Comparison of ENCODE assay signal across 10 mouse cellular contexts in genomic region chr19:29249933-29250332, GRCm38 (mm10). TPM values are rescaled to one million over a fixed set of nuclear protein-coding genes. Genes with fewer than 3 reads are reported as not detected.
DNase-seq lines count a peak whose midpoint lies in the region; ATAC-seq and TF ChIP-seq lines count a peak whose summit lies in the region.
"Had no signal": no experiment of that assay in that cellular context is flagged by ENCODE, and none has a peak within 500 bp of the region (broad histone marks: within the 10 kb centered on the region; RNA-seq: fewer than 3 reads in every experiment).

No protein-coding gene starts in this region.

- H3K9ac ChIP-seq in lung, embryonic 14.5 days, result no peak overlapping the region
- H3K9ac ChIP-seq in forebrain, embryonic 12.5 days, result peak overlapping the region; percentile 95; the same call in 1 of the 2 replicates
- H3K9ac ChIP-seq in liver, embryonic 12.5 days, result no peak overlapping the region; the same call in 1 of the 2 replicates
- H3K9ac ChIP-seq in stomach, embryonic 15.5 days, result 0 out of 2 replicates have a peak overlapping the region, but pooled peaks have one; percentile 77

- H3K36me3 ChIP-seq in lung, embryonic 14.5 days (ENCODE audit: insufficient read depth), result no peaks in the 10 kb centered on the region
- H3K36me3 ChIP-seq in forebrain, embryonic 12.5 days (replicated peaks), result no peaks in the 10 kb centered on the region
- peaks cover 10% of the 10 kb centered on the region for H3K36me3 ChIP-seq in liver, embryonic 12.5 days
- H3K36me3 ChIP-seq in stomach, embryonic 15.5 days, result no peaks in the 10 kb centered on the region

- no peak for ATAC-seq in lung, embryonic 14.5 days (ENCODE audit: insufficient read depth)
- ATAC-seq in forebrain, embryonic 12.5 days (ENCODE audit: low FRiP score), result no peak
- no peak for ATAC-seq in liver, embryonic 12.5 days
- ATAC-seq in stomach, embryonic 15.5 days (ENCODE audit: insufficient read depth, low FRiP score, low read depth), result no peak
- no peak for ATAC-seq in erythroid progenitor cell, adult 5-6 weeks (replicated peaks; ENCODE audit: low FRiP score, poor library complexity, severe bottlenecking)
- ATAC-seq: Patski had no signal

- no peak overlapping the region for H3K27ac ChIP-seq in lung, embryonic 14.5 days (ENCODE audit: low read depth)
- H3K27ac ChIP-seq in forebrain, embryonic 12.5 days, result no peak overlapping the region
- H3K27ac ChIP-seq in liver, embryonic 12.5 days, result no peak overlapping the region
- H3K27ac ChIP-seq in stomach, embryonic 15.5 days, result peak overlapping the region; percentile 98

- no peak for DNase-seq in lung, embryonic 14.5 days
- no peak for DNase-seq in lung, postnatal 14 days
- DNase-seq in left cerebral cortex, adult 8-10 months (ENCODE audit: low spot score in 2 of 2), result no peak
- DNase-seq: embryo, embryonic 11 days; kidney, postnatal 36 days had no signal

- H3K4me2 ChIP-seq in lung, embryonic 14.5 days, result peak overlapping the region; percentile 96
- H3K4me2 ChIP-seq in forebrain, embryonic 12.5 days, result peak overlapping the region; percentile 85
- peak overlapping the region; percentile 74 for H3K4me2 ChIP-seq in liver, embryonic 12.5 days
- peak overlapping the region; percentile 80 for H3K4me2 ChIP-seq in stomach, embryonic 15.5 days

- 47% methylated on average over 4 of the region's 4 CpGs for WGBS in lung, embryonic 14.5 days
- WGBS in forebrain, embryonic 12.5 days, result 73% methylated on average over 4 of the region's 4 CpGs
- 27% methylated on average over 4 of the region's 4 CpGs for WGBS in liver, embryonic 12.5 days (ENCODE audit: insufficient replicate concordance)
- WGBS in stomach, embryonic 15.5 days, result 34% methylated on average over 4 of the region's 4 CpGs

- H3K9me3 ChIP-seq in lung, embryonic 14.5 days (ENCODE audit: low read depth, low read length), result no peaks in the 10 kb centered on the region
- H3K9me3 ChIP-seq in forebrain, embryonic 12.5 days, result no peaks in the 10 kb centered on the region
- H3K9me3 ChIP-seq in liver, embryonic 12.5 days (replicated peaks), result no peaks in the 10 kb centered on the region
- H3K9me3 ChIP-seq in stomach, embryonic 15.5 days, result no peaks in the 10 kb centered on the region

- peak overlapping the region; percentile 86 for H3K4me3 ChIP-seq in lung, embryonic 14.5 days (ENCODE audit: low read depth, low read length)
- H3K4me3 ChIP-seq in forebrain, embryonic 12.5 days (replicated peaks), result peak overlapping the region; percentile 88
- H3K4me3 ChIP-seq in liver, embryonic 12.5 days, result peak overlapping the region; percentile 99
- peak overlapping the region; percentile 94 for H3K4me3 ChIP-seq in stomach, embryonic 15.5 days (replicated peaks)

- no peak for TF ChIP-seq CTCF in lung, embryonic 14.5 days (IDR thresholded peaks at IDR 0.05; ENCODE audit: low read depth)

- no peaks in the 10 kb centered on the region for H3K4me1 ChIP-seq in lung, embryonic 14.5 days (ENCODE audit: insufficient read depth)
- peaks cover 49% of the 10 kb centered on the region for H3K4me1 ChIP-seq in forebrain, embryonic 12.5 days
- peaks cover 39% of the 10 kb centered on the region for H3K4me1 ChIP-seq in liver, embryonic 12.5 days
- peaks cover 23% of the 10 kb centered on the region for H3K4me1 ChIP-seq in stomach, embryonic 15.5 days

- H3K27me3 ChIP-seq in lung, embryonic 14.5 days (ENCODE audit: insufficient read depth, low read length), result no peaks in the 10 kb centered on the region
- H3K27me3 ChIP-seq in forebrain, embryonic 12.5 days, result no peaks in the 10 kb centered on the region
- H3K27me3 ChIP-seq in liver, embryonic 12.5 days (replicated peaks), result no peaks in the 10 kb centered on the region
- H3K27me3 ChIP-seq in stomach, embryonic 15.5 days (replicated peaks), result no peaks in the 10 kb centered on the region
- H3K27me3 ChIP-seq: Patski had no signal

RNA-seq across cellular contexts. Expression of gene Jak2, which starts 1.7 kb away (rescaled TPM):
- polyA plus RNA-seq in lung, embryonic 14.5 days (2014; fragmentation: Nextera tagmentation; extraction: Ambion mirVana), result 10.9 and 11.6 TPM in 2 replicates
- 16.1 and 16.6 TPM in 2 replicates for polyA plus RNA-seq in forebrain, embryonic 12.5 days (2016; fragmentation: Nextera tagmentation; extraction: Ambion mirVana)
- polyA plus RNA-seq in liver, embryonic 12.5 days (2016; fragmentation: Nextera tagmentation; extraction: Ambion mirVana), result 21.1 and 22.4 TPM in 2 replicates
- polyA plus RNA-seq in stomach, embryonic 15.5 days (2015; fragmentation: Nextera tagmentation; extraction: Ambion mirVana), result 10.2 and 10.5 TPM in 2 replicates
- total RNA-seq in erythroid progenitor cell, adult 5-6 weeks (2015; ENCODE audit: low replicate concordance), result 67.4 and 88.9 TPM in 2 replicates
- 88.7 and 103 TPM in 2 replicates for total RNA-seq in erythroid progenitor cell, adult 5-6 weeks (2017; ENCODE audit: low replicate concordance)
- 10 to 100 TPM; 34.2 to 39.8 (median 35.1) TPM for total RNA-seq in left cerebral cortex, adult 8-10 months (2022)

Comparison
In these comparisons a context has a peak if more than half of its experiments do, and no peak if none do; other contexts are left out.
1. H3K9ac ChIP-seq: peak in forebrain, embryonic 12.5 days (single experiment) and stomach, embryonic 15.5 days (single experiment); none in lung, embryonic 14.5 days (single experiment) and liver, embryonic 12.5 days (single experiment).
2. Peak in every context shown above with its lines, with median percentiles within 50 percentile points of each other: H3K4me2 ChIP-seq and H3K4me3 ChIP-seq.